Mouse (Mus musculus): Measurements from ENCODE around the gene Gm20388.

The Gm20388 gene

GRCm38 (mm10) chr8:120213939-120214338 is 303.3 kb downstream of the Gm20388 start:
- peak; percentile 97 to 98 for DNase-seq

DNA sequence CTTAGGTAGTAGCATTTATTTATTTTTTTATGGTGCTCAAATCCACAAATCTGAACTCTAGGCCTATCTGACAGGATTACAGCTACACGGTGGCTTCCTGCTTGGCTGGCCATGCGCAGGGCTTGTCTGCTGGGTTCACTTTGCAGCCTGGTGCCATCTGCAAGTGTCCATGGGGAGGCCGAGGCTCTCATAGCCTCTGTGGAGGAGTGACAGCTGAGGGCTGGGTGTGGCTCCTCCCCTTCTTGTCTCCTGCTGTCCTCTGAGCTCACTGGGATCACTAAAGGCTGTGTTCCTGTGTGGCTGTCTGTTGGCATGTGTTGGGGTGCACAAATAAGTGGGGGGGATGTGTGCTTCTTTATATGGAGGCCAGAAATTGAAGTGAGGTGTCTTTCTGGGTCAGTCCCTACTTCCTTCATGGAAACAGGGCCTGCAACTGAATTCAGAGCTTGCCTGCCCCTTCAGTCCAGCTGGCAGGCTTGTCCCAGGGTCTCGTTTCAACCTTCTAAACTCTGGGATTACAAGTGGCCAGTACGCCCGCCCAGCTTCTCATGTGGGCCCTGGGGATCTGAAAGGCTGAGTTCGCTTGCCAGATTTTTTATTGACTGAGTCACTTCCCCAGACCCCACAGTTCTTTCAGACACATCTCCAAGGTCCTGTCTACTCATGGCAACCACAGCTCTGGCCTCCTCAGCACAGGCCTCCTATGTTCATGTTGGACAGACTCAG is 304.9 kb downstream of the Gm20388 start:
- peak; percentile 55 to 64 for DNase-seq

GRCm38 (mm10) chr8:120216855-120217830 is 306.5 kb downstream of the Gm20388 start:
- no peak for DNase-seq

DNA sequence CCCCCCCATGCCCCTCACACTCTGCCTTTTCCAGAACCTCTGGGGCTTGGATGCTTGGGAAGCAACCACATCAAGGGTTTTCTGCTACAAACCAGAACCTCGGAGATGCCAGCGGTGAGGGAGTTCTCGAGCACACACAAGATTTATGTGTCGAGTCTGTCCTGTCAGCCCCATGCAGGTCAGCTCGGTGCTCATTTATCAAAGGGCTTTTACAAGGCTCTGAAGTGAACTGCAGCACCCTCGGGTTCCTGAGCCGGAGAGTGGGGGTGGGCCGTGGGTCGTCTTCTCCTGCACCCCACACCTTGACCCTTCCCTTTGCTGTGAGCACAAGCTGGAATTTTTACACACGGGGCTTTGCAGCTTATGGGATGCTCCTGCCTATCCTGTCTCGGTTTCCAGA is 311.9 kb downstream of the Gm20388 start:
- DNase-seq = no peak

DNA sequence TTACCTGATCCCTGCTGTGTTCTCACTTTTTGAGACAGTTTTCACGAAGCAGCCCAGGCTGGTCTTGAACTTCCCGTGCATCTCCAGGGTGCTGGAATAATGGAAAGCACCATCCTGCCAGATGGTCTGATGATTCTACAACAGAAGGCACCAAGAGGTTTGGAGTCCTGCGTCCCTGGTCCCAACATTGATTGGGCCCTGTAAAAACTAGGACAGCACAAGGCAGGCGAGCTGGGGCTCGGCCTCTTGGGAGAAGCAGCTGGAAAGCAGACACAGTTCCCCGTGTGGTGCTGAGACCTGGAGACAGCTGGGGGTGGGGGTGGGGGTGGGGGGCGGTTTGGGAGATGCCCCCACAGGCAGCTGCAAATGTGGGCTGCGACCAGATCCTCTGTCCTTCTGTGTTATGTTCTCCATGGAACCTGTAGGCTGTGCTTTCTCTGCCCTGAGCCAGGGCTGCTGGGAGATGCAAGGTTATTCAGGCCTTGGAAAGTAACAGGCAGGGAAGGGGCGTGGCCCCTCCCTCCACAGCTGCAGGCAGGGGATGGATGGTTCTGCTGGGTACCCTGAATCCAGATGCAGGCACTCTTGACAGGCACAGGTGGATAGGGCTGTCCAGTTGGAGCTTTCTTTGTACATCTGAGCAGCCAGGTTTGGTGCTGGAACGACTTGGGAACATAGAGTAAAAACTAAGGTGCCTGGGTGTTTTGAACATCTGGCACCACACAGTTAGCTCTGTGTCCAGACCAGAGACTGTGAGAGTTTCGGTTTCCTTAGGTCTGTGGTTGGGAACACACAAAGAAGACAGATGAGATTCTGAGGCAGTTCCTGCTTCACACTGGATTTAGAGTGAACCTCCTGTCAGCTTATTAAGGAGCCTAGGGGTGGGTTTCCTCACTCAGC is 314.1 kb downstream of the Gm20388 start:
- no peak for DNase-seq

DNA sequence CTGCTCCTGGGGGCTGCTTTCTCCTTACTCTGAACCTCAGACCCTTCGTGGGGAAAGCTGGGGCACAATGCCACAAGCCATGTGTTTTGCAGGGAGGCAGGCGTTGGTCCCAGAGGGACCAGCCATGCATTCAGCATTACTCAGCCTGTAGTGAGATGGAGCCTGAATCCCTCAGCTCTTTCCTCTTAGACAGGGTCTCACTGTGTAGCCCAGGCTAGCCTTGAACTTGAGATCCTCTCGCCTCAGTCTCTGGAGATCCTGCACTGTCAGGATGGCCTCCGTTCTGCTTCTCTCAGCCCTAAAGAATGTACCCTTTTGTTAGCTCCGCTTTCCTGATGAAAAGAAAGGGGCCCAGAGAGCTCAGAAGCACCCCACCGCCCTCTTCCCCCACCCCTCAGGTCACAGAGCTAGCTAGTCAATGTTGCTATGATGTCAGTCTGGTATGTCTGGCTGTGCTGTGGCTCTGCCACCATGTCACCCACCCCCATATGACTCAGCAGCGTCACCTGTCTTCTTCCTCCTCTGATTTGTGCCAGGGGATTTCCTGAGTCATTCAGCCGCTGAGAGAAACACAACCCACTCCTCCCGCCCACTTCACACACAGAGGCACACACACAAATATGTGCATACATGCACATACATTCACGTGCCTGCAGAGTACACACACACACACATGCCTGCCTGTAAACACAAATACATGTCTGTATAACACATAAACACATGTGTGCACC is 314.9 kb downstream of the Gm20388 start:
- DNase-seq = peak in 1 of 2 experiments; percentile 5

GRCm38 (mm10) chr8:120226700-120227577 is 316.3 kb downstream of the Gm20388 start:
- DNase-seq = peak in 1 of 2 experiments; percentile 8

DNA sequence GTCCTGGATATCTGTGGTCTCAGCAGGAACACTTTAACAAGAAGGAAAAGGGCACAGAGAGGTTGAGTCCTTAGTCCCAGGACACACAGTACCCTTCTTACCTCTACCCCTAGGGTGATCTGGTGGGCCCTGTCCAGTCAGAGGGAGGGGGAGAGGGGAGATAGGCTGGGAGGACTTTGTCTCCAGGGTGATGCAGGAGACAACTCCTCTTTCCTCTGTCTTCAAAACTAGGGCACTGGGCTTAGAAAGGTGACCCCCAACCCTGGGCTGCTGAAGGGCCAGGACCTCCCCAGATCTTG is 316.9 kb downstream of the Gm20388 start:
- no peak for DNase-seq

DNA sequence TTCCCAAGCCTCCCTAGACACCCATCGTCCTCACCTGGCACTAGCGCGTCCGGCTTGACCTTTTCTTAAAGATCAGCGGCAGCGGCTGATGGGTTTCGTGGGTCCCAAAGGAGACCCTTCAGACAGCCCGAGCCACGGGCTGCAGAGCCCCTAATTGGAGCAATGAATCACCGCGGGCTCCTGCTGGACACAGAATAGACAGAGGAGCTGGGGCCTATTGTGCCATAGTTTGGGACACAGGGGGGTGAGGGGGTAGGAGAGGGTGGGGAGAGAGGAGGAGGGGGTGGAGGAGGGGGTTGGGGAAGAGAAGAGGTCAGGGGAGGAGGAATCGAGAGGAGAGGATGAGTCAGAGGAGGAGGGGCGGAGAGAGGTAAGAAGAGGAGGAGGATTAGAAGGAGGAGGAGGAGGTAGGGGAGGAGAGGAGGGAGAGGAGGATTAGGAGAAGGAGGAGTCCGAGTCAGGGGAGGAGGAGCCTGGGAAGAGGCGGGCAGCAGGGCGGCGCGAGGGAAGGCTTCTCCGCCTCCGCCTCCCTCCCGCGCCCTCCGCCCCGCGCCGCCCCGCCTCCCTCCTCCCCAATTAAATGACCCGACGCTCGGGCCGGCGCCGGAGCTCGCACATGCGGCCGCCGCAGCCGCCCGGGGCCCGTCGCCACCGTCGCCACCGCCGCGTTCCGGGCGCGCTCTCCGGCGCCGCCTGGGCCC is 317.4 kb downstream of the Gm20388 start, which contains the start of gene Gse1:
Gene Gse1, plus strand, starts transcription at position 566 of the 701 bp plus-strand sequence.
- DNase-seq = peak; percentile 69 to 87

- DNase-seq = peak; percentile 67 to 74
Observed at GRCm38 (mm10) chr8:120228781-120229573, 318.3 kb downstream of the Gm20388 start.

GRCm38 (mm10) chr8:120229574-120229916 is 318.9 kb downstream of the Gm20388 start:
- peak in 1 of 2 experiments; percentile 47 for DNase-seq

DNA sequence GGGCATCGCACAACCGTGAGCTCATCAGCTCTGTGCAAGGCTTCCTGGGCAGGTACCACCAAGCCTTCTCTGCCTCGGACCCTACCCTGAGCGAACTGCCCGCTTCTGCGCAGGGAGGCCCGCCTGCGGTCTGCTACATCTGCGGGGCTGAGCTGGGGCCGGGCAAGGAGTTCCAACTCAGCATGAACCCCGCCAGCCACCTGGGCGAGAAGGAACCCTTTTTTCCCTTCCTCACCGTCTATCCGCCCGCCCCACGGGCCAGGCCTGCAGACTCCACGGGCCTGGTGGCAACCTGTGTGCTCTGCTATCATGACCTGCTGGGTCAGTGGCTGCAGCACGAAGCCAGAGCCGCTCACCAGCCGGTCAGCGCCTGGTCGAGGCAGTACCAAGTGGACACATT is 319.4 kb downstream of the Gm20388 start:
- DNase-seq = peak in 1 of 2 experiments; percentile 37

- DNase-seq = no peak
Observed at GRCm38 (mm10) chr8:120230715-120231614, 320.3 kb downstream of the Gm20388 start.

- peak; percentile 48 to 60 for DNase-seq
Observed at GRCm38 (mm10) chr8:120231870-120232269, 321.2 kb downstream of the Gm20388 start.

DNA sequence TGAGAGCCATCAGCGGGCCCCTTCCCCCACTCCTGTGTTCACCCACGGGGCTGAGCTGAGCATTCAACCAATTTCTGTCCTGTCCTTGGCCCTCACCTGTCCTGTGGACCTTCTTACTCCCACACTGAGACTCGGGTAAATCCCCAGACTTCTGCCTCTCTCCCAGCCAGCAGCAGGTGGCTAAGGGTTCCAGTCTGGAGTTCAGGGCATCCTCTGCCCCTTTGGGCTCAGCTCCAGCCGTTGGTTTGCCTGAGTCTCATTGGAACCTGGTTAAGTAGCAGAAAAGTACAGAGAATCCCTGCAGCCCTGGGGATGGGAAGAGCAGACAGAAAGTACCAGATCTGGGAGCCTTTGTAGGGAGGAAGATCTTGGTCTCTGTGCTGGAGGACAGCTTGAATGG is 321.8 kb downstream of the Gm20388 start:
- no peak for DNase-seq

DNA sequence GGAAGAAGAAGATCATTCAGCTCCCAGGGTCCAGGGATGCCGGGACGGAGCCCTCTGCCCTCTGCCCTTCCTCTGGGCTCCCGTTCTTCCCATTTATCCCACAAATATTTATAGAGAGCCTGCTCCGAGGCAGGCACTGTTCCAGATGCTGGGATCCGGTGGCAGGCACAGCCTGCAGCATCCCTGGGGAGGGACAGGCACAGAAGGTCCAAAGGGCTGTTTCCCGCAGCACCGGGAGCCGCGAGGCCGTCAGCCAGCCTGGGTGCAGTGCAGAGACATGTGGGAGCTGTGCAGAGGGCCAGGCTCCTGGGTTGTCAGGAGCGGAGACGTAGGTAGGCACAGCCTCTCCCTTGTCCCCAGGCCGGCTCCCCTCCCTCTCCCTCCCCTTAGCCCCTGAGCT is 322.3 kb downstream of the Gm20388 start:
- DNase-seq = peak; percentile 43 to 50

DNA sequence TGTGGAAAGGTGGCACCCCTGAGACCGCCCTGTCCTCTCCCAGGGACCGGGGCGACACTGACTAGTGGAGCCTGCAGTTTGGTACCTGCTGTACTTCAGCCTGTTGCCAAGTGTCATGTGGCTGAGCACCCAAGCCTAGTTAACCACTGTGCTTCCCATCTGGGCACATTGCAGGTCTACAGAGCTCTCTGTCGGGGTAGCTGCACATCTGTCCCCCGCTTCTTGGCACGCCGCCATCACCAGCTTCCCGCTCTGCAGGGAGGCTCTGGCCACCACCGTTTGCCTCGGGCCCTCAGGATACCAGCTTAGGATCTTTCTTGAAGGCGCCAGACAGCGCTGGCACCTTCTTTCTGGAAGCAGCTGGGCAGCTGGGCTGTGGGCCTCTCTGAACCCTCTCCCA is 323.8 kb downstream of the Gm20388 start:
- peak in 1 of 2 experiments; percentile 36 for DNase-seq

- DNase-seq = no peak
Observed at GRCm38 (mm10) chr8:120234866-120235265, 324.2 kb downstream of the Gm20388 start.
